Mouse (Mus musculus): Measurements from ENCODE around the gene Prrx2. TPM values are rescaled to one million over a fixed set of nuclear protein-coding genes. Genes with fewer than 3 reads are reported as not detected.
"Not testable (repeated sequence)": the region's sequence is repeated elsewhere in the genome, so short reads cannot be mapped to it uniquely, and the experiment has no call there.

Prrx2 gene
- polyA plus RNA-seq, 1 experiment from 2014 or later: 201 TPM

DNA sequence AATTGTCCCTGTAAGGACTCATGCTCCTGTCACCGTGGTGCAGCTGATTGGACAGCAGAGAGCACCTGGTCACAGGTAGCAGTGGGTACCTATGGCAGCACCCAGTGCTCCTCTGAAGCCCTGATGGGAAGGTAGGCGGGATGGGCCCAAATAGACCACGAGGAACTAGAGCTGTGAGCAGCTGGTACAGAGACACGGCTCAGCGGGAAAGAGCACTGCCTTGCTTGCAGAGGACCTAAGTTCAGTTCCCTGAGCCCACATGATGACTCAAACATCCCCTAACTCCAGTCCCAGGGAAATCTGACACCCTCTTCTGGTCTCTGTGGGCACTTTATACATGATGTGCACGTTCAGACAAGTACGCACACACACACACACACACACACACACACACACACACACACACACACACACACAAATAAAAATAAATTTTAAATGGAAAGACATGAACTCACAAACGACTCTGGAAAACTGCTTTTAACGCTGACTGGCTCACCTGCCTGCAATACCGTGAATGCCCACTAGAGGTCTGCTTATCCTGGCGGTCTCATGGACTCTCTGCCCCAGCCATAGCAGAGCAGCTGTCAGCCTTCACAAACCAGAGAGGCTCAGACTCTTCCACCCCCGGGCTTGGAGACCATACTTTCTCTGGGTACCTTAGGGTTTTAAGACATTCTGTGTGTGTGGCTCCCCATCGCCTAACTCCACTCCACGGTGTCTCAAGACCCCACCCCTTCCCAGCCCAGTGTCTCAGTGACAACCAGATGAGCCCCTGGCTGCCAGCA, 93.3 kb downstream of the Prrx2 start:
- WGBS: 20% methylated on average over 14 of the region's 14 CpGs
- H3K4me1 ChIP-seq (replicated peaks): peaks cover 20% of the 10 kb centered on the region
- H3K9me3 ChIP-seq: no peaks in the 10 kb centered on the region
- no peaks in the 10 kb centered on the region for H3K36me3 ChIP-seq
- H3K4me2 ChIP-seq: no peak overlapping the region
- no peak overlapping the region for H3K9ac ChIP-seq (replicated peaks)
- H3K4me3 ChIP-seq (replicated peaks): no peak overlapping the region
- ATAC-seq (ENCODE audit: insufficient number of reproducible peaks, insufficient read depth, low FRiP score, low TSS enrichment, low read depth): 0 out of 2 replicates have a peak, but pooled peaks have one; percentile 54
- H3K27me3 ChIP-seq: no peaks in the 10 kb centered on the region
- no peak overlapping the region for H3K27ac ChIP-seq

DNA sequence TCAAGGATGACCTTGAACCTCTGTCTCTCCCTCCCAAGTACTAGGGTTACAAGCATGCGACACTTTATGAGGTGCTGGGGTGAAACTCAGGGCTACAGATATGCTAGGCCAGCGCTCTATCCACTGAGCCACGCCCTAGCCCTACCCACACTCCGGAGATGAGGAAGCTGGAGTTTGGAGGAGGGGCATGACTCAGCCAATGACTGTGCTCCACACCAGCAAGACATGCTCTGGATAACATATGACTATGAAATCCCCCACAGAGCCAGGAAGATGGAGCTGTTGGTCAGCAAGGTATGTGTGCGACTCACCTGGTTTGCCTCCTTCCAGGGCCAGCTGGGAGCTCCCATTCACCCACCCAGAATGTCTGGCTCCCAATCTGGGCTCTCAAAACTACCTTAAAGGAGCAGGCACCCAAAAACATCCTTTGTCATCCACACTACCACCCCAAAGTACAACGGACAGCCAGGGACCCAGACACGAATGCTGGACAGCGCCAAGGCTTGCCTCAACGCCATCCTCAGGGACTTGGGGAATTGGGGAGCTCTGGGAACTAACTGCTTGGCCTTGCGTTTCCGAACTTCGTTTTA, 94.2 kb downstream of the Prrx2 start:
- peak overlapping the region; percentile 60 for H3K4me2 ChIP-seq
- no peaks in the 10 kb centered on the region for H3K9me3 ChIP-seq
- no peak overlapping the region for H3K9ac ChIP-seq (replicated peaks)
- H3K27ac ChIP-seq: no peak overlapping the region
- H3K36me3 ChIP-seq: no peaks in the 10 kb centered on the region
- 30% methylated on average over 12 of the region's 12 CpGs for WGBS
- peak overlapping the region; percentile 23; the same call in 1 of the 2 replicates for H3K4me3 ChIP-seq (replicated peaks)
- no peaks in the 10 kb centered on the region for H3K27me3 ChIP-seq
- no peak for ATAC-seq (ENCODE audit: insufficient number of reproducible peaks, insufficient read depth, low FRiP score, low TSS enrichment, low read depth)
- H3K4me1 ChIP-seq (replicated peaks): peaks cover 20% of the 10 kb centered on the region

DNA sequence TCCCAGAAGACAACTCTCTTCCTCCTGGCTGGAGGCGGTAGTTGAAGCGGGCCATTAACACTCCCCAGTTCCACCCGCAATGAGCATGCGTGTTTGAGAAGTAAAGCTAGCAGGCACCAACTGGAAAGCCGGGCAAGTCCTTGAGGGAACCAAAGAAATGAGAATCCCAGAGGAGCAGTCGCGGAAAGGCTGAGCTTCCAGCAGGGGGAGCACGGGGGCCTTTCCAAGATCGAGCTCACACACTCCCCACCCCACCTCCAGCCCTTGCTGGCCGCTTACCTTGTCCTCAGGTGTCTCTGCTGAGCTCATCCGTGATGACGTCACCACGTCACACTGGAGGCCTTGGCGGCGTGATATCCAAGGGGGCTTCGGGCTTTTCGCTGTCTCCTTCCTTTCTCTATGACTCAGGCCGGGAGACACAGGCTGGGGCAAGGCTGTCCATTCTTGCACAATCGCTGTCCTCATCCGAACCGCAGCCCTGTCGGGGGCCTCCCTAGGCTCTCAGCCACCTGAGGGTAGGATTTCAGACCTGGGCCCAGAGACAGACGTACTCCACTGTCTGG, 94.8 kb downstream of the Prrx2 start, which contains the start of gene Ptges:
Gene Ptges (minus strand): TSS at position 381 of the 563 bp plus-strand sequence.
- peaks cover 20% of the 10 kb centered on the region for H3K4me1 ChIP-seq (replicated peaks)
- no peaks in the 10 kb centered on the region for H3K9me3 ChIP-seq
- H3K36me3 ChIP-seq: no peaks in the 10 kb centered on the region
- 4% methylated on average over 23 of the region's 23 CpGs for WGBS
- no peak within 1 kb of the TSS; the same call in 1 of the 2 replicates for H3K9ac ChIP-seq (replicated peaks)
- H3K27me3 ChIP-seq: no peaks in the 10 kb centered on the region
- H3K4me3 ChIP-seq (replicated peaks): peak within 1 kb of the TSS; percentile 23
- H3K4me2 ChIP-seq: peak within 1 kb of the TSS; percentile 60
- H3K27ac ChIP-seq: no peak within 1 kb of the TSS
- ATAC-seq (ENCODE audit: insufficient number of reproducible peaks, insufficient read depth, low FRiP score, low TSS enrichment, low read depth): no peak

DNA sequence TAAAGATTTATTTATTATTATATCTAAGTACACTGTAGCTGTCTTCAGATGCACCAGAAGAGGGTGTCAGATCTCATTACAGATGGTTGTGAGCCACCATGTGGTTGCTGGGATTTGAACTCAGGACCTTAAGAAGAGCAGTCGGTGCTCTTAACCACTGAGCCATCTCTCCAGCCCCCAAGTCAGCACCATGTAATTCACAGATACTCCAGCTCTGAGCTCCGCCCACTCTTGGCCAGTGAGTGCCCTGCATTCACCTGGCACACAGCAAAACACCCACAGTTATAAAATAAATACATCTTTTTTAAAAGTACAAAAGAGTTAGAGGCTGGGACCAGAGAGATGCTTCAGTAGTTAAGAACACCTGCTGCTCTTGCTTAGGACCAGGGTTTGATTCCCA, 96.1 kb downstream of the Prrx2 start:
- H3K36me3 ChIP-seq; H3K27me3 ChIP-seq; H3K9ac ChIP-seq (replicated peaks); H3K4me2 ChIP-seq; H3K4me3 ChIP-seq (replicated peaks); H3K9me3 ChIP-seq; H3K27ac ChIP-seq; ATAC-seq (ENCODE audit: insufficient number of reproducible peaks, insufficient read depth, low FRiP score, low TSS enrichment, low read depth): not testable (repeated sequence)
- WGBS: 92% methylated on average over 2 of the region's 2 CpGs
- peaks cover 20% of the 10 kb centered on the region for H3K4me1 ChIP-seq (replicated peaks)

Other genes with a start within 250 kb of the Prrx2 start
- gene Cstad, start 239.9 kb upstream of the Prrx2 start, polyA plus RNA-seq (2016; fragmentation: Nextera tagmentation; extraction: Ambion mirVana): 0.63 and 1.7 TPM in 2 replicates
- 3.1 and 5.4 TPM in 2 replicates for gene 1700001O22Rik, start 31.3 kb upstream of the Prrx2 start, polyA plus RNA-seq (2016; fragmentation: Nextera tagmentation; extraction: Ambion mirVana)
- 103 and 108 TPM in 2 replicates for gene Ntmt1, start 27.1 kb upstream of the Prrx2 start, polyA plus RNA-seq (2016; fragmentation: Nextera tagmentation; extraction: Ambion mirVana)
- gene Asb6, start 4.6 kb upstream of the Prrx2 start, polyA plus RNA-seq (2016; fragmentation: Nextera tagmentation; extraction: Ambion mirVana): 44.9 and 47.4 TPM in 2 replicates
- gene Ptges, start 94.9 kb downstream of the Prrx2 start, polyA plus RNA-seq (2016; fragmentation: Nextera tagmentation; extraction: Ambion mirVana): 11.5 and 12.8 TPM in 2 replicates
- 30.7 and 32.0 TPM in 2 replicates for gene Tor1b, start 118.0 kb downstream of the Prrx2 start, polyA plus RNA-seq (2016; fragmentation: Nextera tagmentation; extraction: Ambion mirVana)
- 84.3 and 88.0 TPM in 2 replicates for gene Tor1a, start 133.0 kb downstream of the Prrx2 start, polyA plus RNA-seq (2016; fragmentation: Nextera tagmentation; extraction: Ambion mirVana)
- 55.9 and 57.8 TPM in 2 replicates for gene BC005624, start 147.2 kb downstream of the Prrx2 start, polyA plus RNA-seq (2016; fragmentation: Nextera tagmentation; extraction: Ambion mirVana)
- 18.5 and 20.6 TPM in 2 replicates for gene Usp20, start 147.3 kb downstream of the Prrx2 start, polyA plus RNA-seq (2016; fragmentation: Nextera tagmentation; extraction: Ambion mirVana)

All from limb, embryonic 12.5 days (tissue).